Mouse (Mus musculus) E14TG2a.4 (cell line): ENCODE results near the gene E430018J23Rik.

Source experiments
- CTCF ChIP-seq: conservative IDR thresholded peaks from 2 replicates; pipeline ENCODE4 v1.5.1; 2014; ENCODE audit warnings: low read length
- NANOG ChIP-seq: IDR thresholded peaks from 2 replicates; pipeline ENCODE4 v1.6.1; 2014; ENCODE audit warnings: borderline replicate concordance, low read length, mixed read lengths

DNA sequence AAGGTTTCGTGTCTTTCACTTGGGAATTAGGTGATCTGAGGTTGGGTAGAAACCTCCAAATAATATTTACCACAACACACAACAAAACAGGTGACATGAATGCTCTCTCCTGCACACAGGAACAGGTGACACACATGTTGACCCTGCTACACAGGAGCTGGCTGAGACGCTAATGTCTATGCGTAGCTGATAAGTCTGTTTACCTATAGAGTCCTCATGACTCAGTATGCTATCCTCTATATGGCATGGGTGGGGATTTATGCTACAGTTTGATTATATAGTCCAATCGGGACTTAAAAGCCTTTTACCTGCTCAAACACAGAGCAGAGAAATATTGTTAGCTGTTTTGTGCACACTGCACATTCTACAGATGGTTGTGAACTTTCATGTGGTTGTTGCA is 33.2 kb downstream of the E430018J23Rik start:
- TF ChIP-seq CTCF (no peak), NANOG (no peak)
